Mouse (Mus musculus): Measurements from ENCODE around the gene Cox14. TPM values are rescaled to one million over a fixed set of nuclear protein-coding genes. Genes with fewer than 3 reads are reported as not detected.
A peak's percentile ranks its signal among the peaks of the same experiment; 100 is the strongest.

Cox14 gene
- polyA plus RNA-seq, 1 experiment: 36.3 TPM

- Histone ChIP-seq H3K27ac (ENCODE audit: insufficient read depth, low read length) (peak overlapping the region; percentile 77), H3K36me3 (ENCODE audit: control insufficient read depth, insufficient read depth, low read length, poor library complexity, severe bottlenecking) (peaks cover 14% of the 10 kb centered on the region), H3K4me3 (ENCODE audit: low read depth, low read length) (no peak overlapping the region)
Observed at GRCm38 (mm10) chr15:99703676-99704040, 21.8 kb upstream of the Cox14 start.

GRCm38 (mm10) chr15:99704041-99704681 is 21.3 kb upstream of the Cox14 start:
- TF ChIP-seq EP300 (IDR thresholded peaks at IDR 0.05; ENCODE audit: insufficient read depth, low read depth, low read length): peak; percentile 96
- no peak for TF ChIP-seq CTCF (IDR thresholded peaks at IDR 0.05; ENCODE audit: low read depth, low read length)
- H3K4me1 ChIP-seq (ENCODE audit: control insufficient read depth, insufficient read depth, low read length): peaks cover 6% of the 10 kb centered on the region
- peak overlapping the region; percentile 89 for H3K27ac ChIP-seq (ENCODE audit: insufficient read depth, low read length)
- peak overlapping the region; percentile 93 for H3K9ac ChIP-seq (ENCODE audit: low read depth, poor library complexity, severe bottlenecking)
- H3K4me3 ChIP-seq (ENCODE audit: low read depth, low read length): peak overlapping the region; percentile 53
- no peaks in the 10 kb centered on the region for H3K27me3 ChIP-seq (ENCODE audit: control insufficient read depth, insufficient read depth, low read length, poor library complexity, severe bottlenecking)
- H3K36me3 ChIP-seq (ENCODE audit: control insufficient read depth, insufficient read depth, low read length, poor library complexity, severe bottlenecking): peaks cover 19% of the 10 kb centered on the region
- H3K9me3 ChIP-seq (replicated peaks; ENCODE audit: control insufficient read depth, insufficient read depth, low read length, poor library complexity, severe bottlenecking): no peaks in the 10 kb centered on the region

More at GRCm38 (mm10) chr15:99703676-99704040, 21.8 kb upstream of the Cox14 start:
- Histone ChIP-seq H3K27me3 (ENCODE audit: control insufficient read depth, insufficient read depth, low read length, poor library complexity, severe bottlenecking) (no peaks in the 10 kb centered on the region), H3K4me1 (ENCODE audit: control insufficient read depth, insufficient read depth, low read length) (peaks cover 8% of the 10 kb centered on the region), H3K9ac (ENCODE audit: low read depth, poor library complexity, severe bottlenecking) (peak overlapping the region; percentile 93), H3K9me3 (replicated peaks; ENCODE audit: control insufficient read depth, insufficient read depth, low read length, poor library complexity, severe bottlenecking) (no peaks in the 10 kb centered on the region)
- no peak for TF ChIP-seq CTCF (IDR thresholded peaks at IDR 0.05; ENCODE audit: low read depth, low read length)
- TF ChIP-seq POLR2A (IDR thresholded peaks at IDR 0.05; ENCODE audit: insufficient read depth, low read length): no peak
- no peak for TF ChIP-seq EP300 (IDR thresholded peaks at IDR 0.05; ENCODE audit: insufficient read depth, low read depth, low read length)

- peak overlapping the region; percentile 53 for H3K4me3 ChIP-seq (ENCODE audit: low read depth, low read length)
- H3K27ac ChIP-seq (ENCODE audit: insufficient read depth, low read length): peak overlapping the region; percentile 89
- H3K9me3 ChIP-seq (replicated peaks; ENCODE audit: control insufficient read depth, insufficient read depth, low read length, poor library complexity, severe bottlenecking): no peaks in the 10 kb centered on the region
- H3K4me1 ChIP-seq (ENCODE audit: control insufficient read depth, insufficient read depth, low read length): peaks cover 5% of the 10 kb centered on the region
- TF ChIP-seq EP300 (IDR thresholded peaks at IDR 0.05; ENCODE audit: insufficient read depth, low read depth, low read length) (peak; percentile 67; the same call in 1 of the 2 replicates), CTCF (IDR thresholded peaks at IDR 0.05; ENCODE audit: low read depth, low read length) (no peak), POLR2A (IDR thresholded peaks at IDR 0.05; ENCODE audit: insufficient read depth, low read length) (no peak)
- H3K36me3 ChIP-seq (ENCODE audit: control insufficient read depth, insufficient read depth, low read length, poor library complexity, severe bottlenecking): peaks cover 27% of the 10 kb centered on the region
- peak overlapping the region; percentile 93 for H3K9ac ChIP-seq (ENCODE audit: low read depth, poor library complexity, severe bottlenecking)
- no peaks in the 10 kb centered on the region for H3K27me3 ChIP-seq (ENCODE audit: control insufficient read depth, insufficient read depth, low read length, poor library complexity, severe bottlenecking)
Observed at GRCm38 (mm10) chr15:99704881-99705280, 20.5 kb upstream of the Cox14 start.

GRCm38 (mm10) chr15:99705440-99706048 is 19.9 kb upstream of the Cox14 start, which contains the start of gene Gm17349:
Gene Gm17349, minus strand, starts transcription at chr15:99705490.
- H3K4me3 ChIP-seq (ENCODE audit: low read depth, low read length): peak within 1 kb of the TSS; percentile 53
- TF ChIP-seq CTCF (IDR thresholded peaks at IDR 0.05; ENCODE audit: low read depth, low read length) (peak; percentile 85), EP300 (IDR thresholded peaks at IDR 0.05; ENCODE audit: insufficient read depth, low read depth, low read length) (no peak)
- H3K36me3 ChIP-seq (ENCODE audit: control insufficient read depth, insufficient read depth, low read length, poor library complexity, severe bottlenecking): peaks cover 32% of the 10 kb centered on the region
- no peaks in the 10 kb centered on the region for H3K9me3 ChIP-seq (replicated peaks; ENCODE audit: control insufficient read depth, insufficient read depth, low read length, poor library complexity, severe bottlenecking)
- no peaks in the 10 kb centered on the region for H3K27me3 ChIP-seq (ENCODE audit: control insufficient read depth, insufficient read depth, low read length, poor library complexity, severe bottlenecking)
- H3K9ac ChIP-seq (ENCODE audit: low read depth, poor library complexity, severe bottlenecking): peak within 1 kb of the TSS; percentile 93
- H3K27ac ChIP-seq (ENCODE audit: insufficient read depth, low read length): peak within 1 kb of the TSS; percentile 89
- H3K4me1 ChIP-seq (ENCODE audit: control insufficient read depth, insufficient read depth, low read length): no peaks in the 10 kb centered on the region

- TF ChIP-seq POLR2A (IDR thresholded peaks at IDR 0.05; ENCODE audit: insufficient read depth, low read length): no peak
- TF ChIP-seq EP300 (IDR thresholded peaks at IDR 0.05; ENCODE audit: insufficient read depth, low read depth, low read length): no peak
- Histone ChIP-seq H3K9ac (ENCODE audit: low read depth, poor library complexity, severe bottlenecking) (peak overlapping the region; percentile 28; the same call in 1 of the 2 replicates), H3K27me3 (ENCODE audit: control insufficient read depth, insufficient read depth, low read length, poor library complexity, severe bottlenecking) (no peaks in the 10 kb centered on the region), H3K36me3 (ENCODE audit: control insufficient read depth, insufficient read depth, low read length, poor library complexity, severe bottlenecking) (peaks cover 43% of the 10 kb centered on the region), H3K4me1 (ENCODE audit: control insufficient read depth, insufficient read depth, low read length) (peaks cover 1% of the 10 kb centered on the region), H3K4me3 (ENCODE audit: low read depth, low read length) (no peak overlapping the region; the same call in 1 of the 2 replicates), H3K9me3 (replicated peaks; ENCODE audit: control insufficient read depth, insufficient read depth, low read length, poor library complexity, severe bottlenecking) (no peaks in the 10 kb centered on the region), H3K27ac (ENCODE audit: insufficient read depth, low read length) (no peak overlapping the region)
Observed at GRCm38 (mm10) chr15:99708176-99708575, 17.2 kb upstream of the Cox14 start.
